Mouse (Mus musculus) liver, postnatal 0 days (tissue): ENCODE results near the gene Spag8. TPM values are rescaled to one million over a fixed set of nuclear protein-coding genes. Genes with fewer than 3 reads are reported as not detected.
A peak's percentile ranks its signal among the peaks of the same experiment; 100 is the strongest.

Experiments used
- ATAC-seq: fragments of 200-750 bp; cut with Nextera tagmentation; 2 replicates; pipeline ENCODE4 v1.8.0; 2017; ENCODE audit warnings: mild to moderate bottlenecking, moderate library complexity
- DNase-seq: peaks from one replicate; pipeline ENCODE4 v3.0.0-alpha.2; 2016
- H3K27ac ChIP-seq: fragments of 300-500 bp; sonication (generic); 2 replicates; pipeline ENCODE4 v1.5.1; 2014; ENCODE audit warnings: antibody characterized with exemption, moderate library complexity, mild to moderate bottlenecking, low read depth
- H3K27me3 ChIP-seq: fragments of 300-500 bp; sonication (generic); 2 replicates; pipeline ENCODE4 v1.6.1; 2014; ENCODE audit warnings: low read length, control low read depth, mixed read lengths; ENCODE audit not compliant: insufficient read depth
- H3K36me3 ChIP-seq: fragments of 300-500 bp; sonication (generic); replicated peaks from 2 replicates; pipeline ENCODE4 v1.6.1; 2014; ENCODE audit warnings: mild to moderate bottlenecking, control low read depth, low read length, moderate library complexity, mixed read lengths; ENCODE audit not compliant: insufficient read depth
- H3K4me1 ChIP-seq: fragments of 300-500 bp; sonication (generic); 2 replicates; pipeline ENCODE4 v1.6.1; 2014; ENCODE audit warnings: antibody characterized with exemption, mild to moderate bottlenecking, control low read depth; ENCODE audit not compliant: insufficient read depth
- H3K4me2 ChIP-seq: fragments of 300-500 bp; sonication (generic); 2 replicates; pipeline ENCODE4 v1.6.1; 2014; ENCODE audit warnings: low read depth, mild to moderate bottlenecking, low read length, moderate library complexity, mixed read lengths
- H3K4me3 ChIP-seq: fragments of 300-500 bp; sonication (generic); 2 replicates; pipeline ENCODE4 v1.5.1; 2014; ENCODE audit warnings: low read depth, low read length
- H3K9ac ChIP-seq: fragments of 300-500 bp; sonication (generic); replicated peaks from 2 replicates; pipeline ENCODE4 v1.6.1; 2014; ENCODE audit warnings: mild to moderate bottlenecking, moderate library complexity
- H3K9me3 ChIP-seq: fragments of 300-500 bp; sonication (generic); 2 replicates; pipeline ENCODE4 v1.6.1; 2016; ENCODE audit warnings: mild to moderate bottlenecking, control low read depth, low read length, mixed read lengths
- CTCF ChIP-seq: sonication (generic); IDR thresholded peaks from 2 replicates; pipeline ENCODE4 v1.5.1; 2016; ENCODE audit warnings: antibody characterized with exemption, low read depth
- EP300 ChIP-seq: IDR thresholded peaks from 2 replicates; pipeline ENCODE4 v1.6.1; 2016; ENCODE audit warnings: antibody characterized with exemption, low read depth, mild to moderate bottlenecking
- WGBS: fragments of 180-500 bp; shearing (Covaris S2); extraction: QIAGEN DNeasy Blood & Tissue Kit; methylation state at CpG from one replicate; pipeline ENCODE4 v1.1.7; 2014; ENCODE audit not compliant: insufficient replicate concordance; 5-methylcytosine and 5-hydroxymethylcytosine counted together
- polyA plus RNA-seq: library from polyadenylated mRNA; unstranded; fragments of >200 nt; fragmentation: Nextera tagmentation; extraction: Ambion mirVana; gene quantifications from 2 replicates; pipeline ENCODE4 v1.2.1, GENCODE M21; 2015

Spag8 gene
- polyA plus RNA-seq, 1 experiment from 2014 or later, result not detected

GRCm38 (mm10) chr4:43673703-43674102 is 20.3 kb upstream of the Spag8 start:
- ATAC-seq (no peak), DNase-seq (no peak)
- Histone ChIP-seq H3K4me1 (peaks cover 8% of the 10 kb centered on the region), H3K27me3 (0 out of 2 replicates have a peak, but pooled peaks cover 5% of the 10 kb centered on the region), H3K4me3 (no peak overlapping the region), H3K4me2 (no peak overlapping the region), H3K36me3 (no peaks in the 10 kb centered on the region), H3K9ac (no peak overlapping the region), H3K27ac (no peak overlapping the region), H3K9me3 (no peaks in the 10 kb centered on the region)
- 72% methylated on average over 8 of the region's 8 CpGs for WGBS
- no peak for TF ChIP-seq EP300
- TF ChIP-seq CTCF, result no peak

GRCm38 (mm10) chr4:43672070-43672469 is 18.7 kb upstream of the Spag8 start:
- Histone ChIP-seq H3K4me1 (peaks cover 10% of the 10 kb centered on the region), H3K9ac (no peak overlapping the region), H3K4me3 (no peak overlapping the region), H3K27ac (no peak overlapping the region), H3K9me3 (no peaks in the 10 kb centered on the region), H3K4me2 (no peak overlapping the region), H3K27me3 (0 out of 2 replicates have a peak, but pooled peaks cover 11% of the 10 kb centered on the region), H3K36me3 (no peaks in the 10 kb centered on the region)
- DNase-seq (peak; percentile 88), ATAC-seq (no peak)
- WGBS, result 10% methylated on average over 2 of the region's 2 CpGs
- TF ChIP-seq EP300 (no peak), CTCF (peak; percentile 86)

GRCm38 (mm10) chr4:43669428-43669794 is 16.0 kb upstream of the Spag8 start:
- no peak for TF ChIP-seq CTCF
- no peak for TF ChIP-seq EP300
- Histone ChIP-seq H3K36me3 (no peaks in the 10 kb centered on the region), H3K9me3 (no peaks in the 10 kb centered on the region), H3K4me1 (peaks cover 10% of the 10 kb centered on the region), H3K27me3 (peaks cover 25% of the 10 kb centered on the region; the same call in 1 of the 2 replicates), H3K4me2 (peak overlapping the region; percentile 87), H3K9ac (peak overlapping the region; percentile 69), H3K4me3 (peak overlapping the region; percentile 79), H3K27ac (no peak overlapping the region)
- no peak for DNase-seq
- under 1% methylated on average over 24 of the region's 25 CpGs for WGBS
- peak; percentile 85 for ATAC-seq

GRCm38 (mm10) chr4:43668782-43669427 is 15.5 kb upstream of the Spag8 start, which contains the start of the genes Tmem8b and Fam221b:
Tmem8b (plus strand) TSS chr4:43668971.
Fam221b (minus strand) TSS chr4:43669145.
- ATAC-seq (peak; percentile 97), DNase-seq (peak; percentile 91)
- peaks cover 25% of the 10 kb centered on the region; the same call in 1 of the 2 replicates for H3K27me3 ChIP-seq
- H3K4me2 ChIP-seq, result peak within 1 kb of the TSS; percentile 87
- peaks cover 10% of the 10 kb centered on the region for H3K4me1 ChIP-seq
- WGBS, result 2% methylated on average over 29 of the region's 41 CpGs
- peak within 1 kb of the TSS; percentile 79 for H3K4me3 ChIP-seq
- H3K36me3 ChIP-seq, result no peaks in the 10 kb centered on the region
- no peak within 1 kb of the TSS for H3K27ac ChIP-seq
- no peak for TF ChIP-seq CTCF
- TF ChIP-seq EP300, result no peak
- H3K9ac ChIP-seq, result peak within 1 kb of the TSS; percentile 69
- H3K9me3 ChIP-seq, result no peaks in the 10 kb centered on the region

GRCm38 (mm10) chr4:43666412-43666811 is 13.0 kb upstream of the Spag8 start:
- Histone ChIP-seq H3K27ac (no peak overlapping the region), H3K4me3 (no peak overlapping the region), H3K36me3 (no peaks in the 10 kb centered on the region), H3K4me1 (peaks cover 10% of the 10 kb centered on the region), H3K27me3 (peaks cover 41% of the 10 kb centered on the region), H3K9me3 (no peaks in the 10 kb centered on the region), H3K4me2 (no peak overlapping the region), H3K9ac (no peak overlapping the region)
- DNase-seq (no peak), ATAC-seq (no peak)
- no peak for TF ChIP-seq EP300
- TF ChIP-seq CTCF, result peak; percentile 62
- 12% methylated on average over 4 of the region's 4 CpGs for whole genome bisulfite sequencing

GRCm38 (mm10) chr4:43657146-43657545 is 3.8 kb upstream of the Spag8 start:
- Histone ChIP-seq H3K27ac (no peak overlapping the region), H3K9ac (no peak overlapping the region), H3K9me3 (no peaks in the 10 kb centered on the region), H3K4me2 (peak overlapping the region; percentile 96), H3K4me1 (peaks cover 14% of the 10 kb centered on the region), H3K36me3 (no peaks in the 10 kb centered on the region), H3K27me3 (0 out of 2 replicates have a peak, but pooled peaks cover 2% of the 10 kb centered on the region), H3K4me3 (peak overlapping the region; percentile 93)
- DNase-seq (no peak), ATAC-seq (no peak)
- 70% methylated on average over 4 of the region's 4 CpGs for WGBS
- TF ChIP-seq EP300 (no peak), CTCF (peak; percentile 34)
